Mouse (Mus musculus) neural tube, embryonic 11.5 days (tissue): ENCODE data around the gene Tinag. TPM values are rescaled to one million over a fixed set of nuclear protein-coding genes. Genes with fewer than 3 reads are reported as not detected.

Experiments
- ATAC-seq: fragments of 200-750 bp; cut with Nextera tagmentation; 2 replicates; pipeline ENCODE4 v1.8.0; 2017; ENCODE audit warnings: moderate number of reproducible peaks, mild to moderate bottlenecking, moderate TSS enrichment, moderate library complexity; ENCODE audit not compliant: insufficient read depth, low FRiP score, low TSS enrichment
- DNase-seq: peaks from one replicate; pipeline ENCODE4 v3.0.0-alpha.2; 2015; ENCODE audit warnings: low spot score
- H3K27ac ChIP-seq: fragments of 300-500 bp; sonication (generic); 2 replicates; pipeline ENCODE4 v1.5.1; 2014; ENCODE audit warnings: low read depth, mild to moderate bottlenecking, low read length
- H3K27me3 ChIP-seq: fragments of 300-500 bp; sonication (generic); 2 replicates; pipeline ENCODE4 v1.6.1; 2014; ENCODE audit warnings: mild to moderate bottlenecking, low read length, mixed read lengths; ENCODE audit not compliant: control insufficient read depth, insufficient read depth
- H3K36me3 ChIP-seq: fragments of 300-500 bp; sonication (generic); 2 replicates; pipeline ENCODE4 v1.6.1; 2014; ENCODE audit warnings: mild to moderate bottlenecking, low read length, moderate library complexity, mixed read lengths; ENCODE audit not compliant: control insufficient read depth, insufficient read depth
- H3K4me1 ChIP-seq: fragments of 300-500 bp; sonication (generic); 2 replicates; pipeline ENCODE4 v1.6.1; 2014; ENCODE audit warnings: low read length, mixed read lengths; ENCODE audit not compliant: control insufficient read depth, insufficient read depth
- H3K4me2 ChIP-seq: fragments of 300-500 bp; sonication (generic); 2 replicates; pipeline ENCODE4 v1.6.1; 2014; ENCODE audit warnings: low read depth, mild to moderate bottlenecking, moderate library complexity
- H3K4me3 ChIP-seq: fragments of 300-500 bp; sonication (generic); 2 replicates; pipeline ENCODE4 v1.5.1; 2014; ENCODE audit warnings: low read depth, low read length
- H3K9ac ChIP-seq: fragments of 300-500 bp; sonication (generic); 2 replicates; pipeline ENCODE4 v1.6.1; 2014; ENCODE audit warnings: mild to moderate bottlenecking, low read length
- H3K9me3 ChIP-seq: fragments of 300-500 bp; sonication (generic); 2 replicates; pipeline ENCODE4 v1.6.1; 2016; ENCODE audit warnings: low read length; ENCODE audit not compliant: control insufficient read depth
- WGBS: fragments of 180-500 bp; shearing (Covaris S2); extraction: QIAGEN DNeasy Blood & Tissue Kit; methylation state at CpG from one replicate; pipeline ENCODE4 v1.1.7; 2014; 5-methylcytosine and 5-hydroxymethylcytosine counted together
- polyA plus RNA-seq: library from polyadenylated mRNA; unstranded; fragments of >200 nt; fragmentation: Nextera tagmentation; extraction: Ambion mirVana; gene quantifications from 2 replicates; pipeline ENCODE4 v1.2.1, GENCODE M21; 2014

The Tinag gene
- polyA plus RNA-seq, 1 experiment from 2014 or later, result 0.17 TPM

DNA sequence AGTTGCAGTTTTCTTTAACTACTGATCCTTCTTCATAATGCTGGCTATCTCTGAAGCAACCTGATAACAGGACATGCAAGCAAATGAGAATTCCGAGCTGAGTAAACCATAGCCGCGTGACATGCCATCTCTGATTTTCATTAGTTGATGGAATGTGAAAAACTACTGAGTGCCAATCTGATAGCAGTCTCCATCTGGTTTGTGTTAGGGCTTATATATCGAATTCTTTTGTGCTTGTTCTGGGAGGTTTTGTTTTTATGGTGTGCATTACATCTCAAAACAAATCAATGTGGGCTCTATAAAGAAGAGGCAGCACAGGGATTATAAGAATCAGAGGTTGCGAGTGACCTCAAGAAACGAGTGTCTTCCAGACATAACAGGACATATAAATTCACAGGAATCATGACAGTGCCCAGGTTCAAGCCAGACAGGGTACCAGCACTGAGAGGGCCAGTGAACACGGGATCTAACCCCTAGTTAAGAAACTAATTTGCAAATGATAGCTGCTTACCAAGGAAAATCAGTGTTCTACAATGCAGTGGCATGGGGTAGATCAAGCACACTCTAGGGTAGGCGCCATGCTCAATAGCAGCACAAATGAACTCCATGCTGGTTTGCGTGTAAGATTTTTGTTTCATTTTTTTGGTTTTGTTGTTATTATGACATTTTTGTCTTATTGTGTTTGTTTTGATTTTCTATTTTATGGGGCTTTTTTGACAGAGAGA, 13.0 kb downstream of the Tinag start:
- Histone ChIP-seq H3K4me2 (no peak overlapping the region), H3K27ac (no peak overlapping the region), H3K27me3 (no peaks in the 10 kb centered on the region), H3K4me1 (no peaks in the 10 kb centered on the region), H3K36me3 (no peaks in the 10 kb centered on the region), H3K9me3 (no peaks in the 10 kb centered on the region), H3K9ac (no peak overlapping the region), H3K4me3 (no peak overlapping the region)
- 68% methylated on average over 9 of the region's 9 CpGs for WGBS
- DNase-seq (no peak), ATAC-seq (no peak)

DNA sequence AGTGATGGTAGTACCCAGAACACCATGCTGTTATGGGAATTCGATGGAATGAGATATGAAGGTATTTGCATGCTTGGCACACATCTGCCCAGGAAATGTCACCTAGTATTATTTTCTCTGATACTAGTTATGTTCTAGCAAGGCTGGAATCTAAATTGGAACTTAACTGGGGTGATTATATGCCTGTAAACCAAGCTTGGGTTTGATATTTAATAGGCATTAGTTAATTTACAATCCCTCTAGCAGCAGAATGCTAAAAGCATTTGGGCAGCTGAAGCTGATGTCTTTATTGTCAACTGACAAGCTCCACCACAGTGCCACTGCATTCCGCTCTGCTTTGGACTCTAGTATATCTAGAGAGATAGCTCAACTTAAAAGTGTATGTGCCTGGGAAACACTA, 20.3 kb downstream of the Tinag start:
- no peaks in the 10 kb centered on the region for H3K27me3 ChIP-seq
- no peak for DNase-seq
- no peaks in the 10 kb centered on the region for H3K9me3 ChIP-seq
- no peak overlapping the region for H3K4me3 ChIP-seq
- H3K36me3 ChIP-seq, result no peaks in the 10 kb centered on the region
- no peak overlapping the region for H3K9ac ChIP-seq
- no peak for ATAC-seq
- WGBS, result 89% methylated on average over 2 of the region's 2 CpGs
- H3K27ac ChIP-seq, result no peak overlapping the region
- H3K4me1 ChIP-seq, result no peaks in the 10 kb centered on the region
- no peak overlapping the region for H3K4me2 ChIP-seq

DNA sequence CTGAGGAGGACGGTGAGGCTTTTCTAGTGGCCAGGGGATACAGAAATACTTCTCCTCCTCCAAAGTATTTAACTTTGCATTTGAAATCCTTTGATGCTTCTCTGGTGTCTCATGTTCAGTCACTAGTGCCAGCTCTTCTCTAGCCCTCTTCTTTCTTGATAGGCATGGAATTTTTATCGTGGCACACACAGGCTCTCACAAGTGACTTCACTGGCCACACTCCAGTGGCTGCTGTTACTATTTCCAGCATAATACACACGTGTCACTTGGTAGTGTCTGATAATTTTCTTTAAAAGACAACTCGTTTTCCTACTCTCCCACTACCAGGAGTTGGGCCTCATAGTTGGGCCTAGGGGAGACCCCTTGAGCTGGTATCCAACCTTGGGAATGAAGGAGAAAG, 26.7 kb downstream of the Tinag start:
- no peak overlapping the region for H3K4me3 ChIP-seq
- ATAC-seq, result no peak
- no peak overlapping the region for H3K27ac ChIP-seq
- H3K9ac ChIP-seq, result no peak overlapping the region
- no peaks in the 10 kb centered on the region for H3K36me3 ChIP-seq
- no peak for DNase-seq
- H3K9me3 ChIP-seq, result no peaks in the 10 kb centered on the region
- 84% methylated on average over 4 of the region's 4 CpGs for WGBS
- no peaks in the 10 kb centered on the region for H3K4me1 ChIP-seq
- no peak overlapping the region for H3K4me2 ChIP-seq
- no peaks in the 10 kb centered on the region for H3K27me3 ChIP-seq

DNA sequence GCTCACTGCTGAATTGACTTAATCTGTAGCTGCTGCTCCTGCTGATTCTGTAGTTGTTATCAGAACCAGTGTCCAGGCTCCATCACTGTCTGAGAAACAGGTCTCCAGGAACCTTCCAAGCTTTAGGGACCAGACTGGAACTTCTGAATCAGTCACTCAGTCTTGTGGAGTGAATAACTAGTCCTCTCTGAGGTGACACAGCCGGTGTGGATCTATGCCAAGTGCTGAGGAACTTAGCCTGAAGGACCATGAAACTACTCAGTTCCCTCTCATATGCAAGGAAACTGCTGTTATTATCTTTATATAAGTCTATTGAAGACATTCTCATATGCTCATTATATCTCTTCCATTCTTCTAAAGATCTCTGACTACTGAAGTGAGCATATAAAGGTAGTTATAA, 49.6 kb downstream of the Tinag start:
- no peaks in the 10 kb centered on the region for H3K9me3 ChIP-seq
- H3K4me2 ChIP-seq, result no peak overlapping the region
- H3K36me3 ChIP-seq, result no peaks in the 10 kb centered on the region
- H3K27ac ChIP-seq, result no peak overlapping the region
- H3K27me3 ChIP-seq, result no peaks in the 10 kb centered on the region
- 87% methylated on average over 1 of the region's 1 CpGs for WGBS
- no peak for DNase-seq
- ATAC-seq, result no peak
- H3K4me1 ChIP-seq, result no peaks in the 10 kb centered on the region
- no peak overlapping the region for H3K9ac ChIP-seq
- no peak overlapping the region for H3K4me3 ChIP-seq

DNA sequence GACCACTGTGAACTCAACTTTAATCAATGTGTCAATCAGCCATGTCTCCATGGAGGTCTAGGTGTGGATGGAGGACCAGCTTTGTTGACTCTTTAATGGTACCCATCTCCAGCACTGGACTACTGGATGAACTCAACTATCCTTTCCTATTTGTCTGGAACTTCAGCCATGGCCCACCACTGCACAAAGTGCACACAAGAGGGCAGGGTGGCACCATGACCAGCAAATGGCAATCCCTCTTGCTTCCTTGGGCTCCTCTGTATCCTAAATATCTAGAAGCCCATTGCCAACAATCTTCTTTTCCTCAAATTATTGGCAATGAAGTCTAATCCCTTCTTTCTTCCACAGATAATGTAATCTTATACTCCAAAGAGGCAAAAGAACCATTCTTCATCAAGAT, 55.6 kb downstream of the Tinag start:
- Histone ChIP-seq H3K4me3 (no peak overlapping the region), H3K36me3 (no peaks in the 10 kb centered on the region), H3K4me2 (no peak overlapping the region), H3K4me1 (no peaks in the 10 kb centered on the region), H3K27me3 (no peaks in the 10 kb centered on the region), H3K9me3 (no peaks in the 10 kb centered on the region), H3K9ac (no peak overlapping the region), H3K27ac (no peak overlapping the region)
- ATAC-seq (no peak), DNase-seq (no peak)

DNA sequence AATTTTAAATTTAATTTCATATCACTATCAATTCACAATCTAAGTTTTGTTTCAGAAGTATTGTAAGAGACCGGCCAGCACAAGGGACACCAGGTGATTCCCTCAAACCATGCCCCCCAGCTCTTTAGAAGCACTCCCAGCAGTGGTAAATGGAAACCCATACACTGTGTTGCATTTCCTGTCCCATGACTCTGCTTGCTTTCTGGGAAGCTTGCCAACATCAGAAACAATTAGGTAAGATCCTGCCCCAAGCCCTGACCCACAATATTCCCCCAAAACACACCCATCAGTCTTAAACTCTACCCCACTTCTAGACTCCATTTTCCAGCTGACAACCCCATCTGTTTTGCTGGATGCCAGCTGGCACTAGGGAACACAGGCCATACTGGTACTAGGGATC, 110.8 kb downstream of the Tinag start:
- Histone ChIP-seq H3K27ac (no peak overlapping the region), H3K4me1 (no peaks in the 10 kb centered on the region), H3K4me2 (no peak overlapping the region), H3K36me3 (no peaks in the 10 kb centered on the region), H3K4me3 (no peak overlapping the region), H3K27me3 (no peaks in the 10 kb centered on the region), H3K9me3 (no peaks in the 10 kb centered on the region), H3K9ac (no peak overlapping the region)
- ATAC-seq (no peak), DNase-seq (no peak)
- WGBS, result 90% methylated on average over 1 of the region's 1 CpGs

DNA sequence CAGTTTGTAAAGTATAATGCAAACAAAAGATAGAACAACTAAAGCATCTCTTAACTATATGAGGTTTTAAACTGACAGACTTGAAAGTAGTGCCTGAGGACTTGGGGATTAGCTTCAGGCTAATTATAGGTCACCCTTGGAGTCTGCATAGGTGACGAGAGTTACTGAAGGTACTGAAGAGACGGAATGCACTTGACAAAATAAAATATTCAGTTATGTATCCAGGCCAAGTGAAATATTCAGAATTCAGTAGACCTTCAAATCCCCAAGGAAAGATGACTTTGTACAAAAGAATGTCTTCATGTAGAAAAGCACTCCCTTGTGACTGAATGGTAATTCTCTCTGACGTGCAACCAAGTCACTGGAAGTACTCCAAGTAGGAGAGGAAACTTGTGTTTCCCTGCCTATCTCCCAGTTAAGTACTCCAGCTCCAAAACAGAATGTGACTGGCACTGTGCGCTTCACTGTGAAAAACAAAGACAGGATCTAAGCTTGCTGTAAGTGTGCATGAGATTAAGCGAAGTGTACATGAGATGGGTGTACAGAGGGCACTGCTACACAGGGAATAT, 130.4 kb downstream of the Tinag start:
- no peak overlapping the region for H3K4me3 ChIP-seq
- no peak overlapping the region for H3K4me2 ChIP-seq
- DNase-seq (no peak), ATAC-seq (no peak)
- no peaks in the 10 kb centered on the region for H3K4me1 ChIP-seq
- H3K27ac ChIP-seq, result no peak overlapping the region
- WGBS, result 95% methylated on average over 5 of the region's 5 CpGs
- H3K9ac ChIP-seq, result no peak overlapping the region
- no peaks in the 10 kb centered on the region for H3K27me3 ChIP-seq
- no peaks in the 10 kb centered on the region for H3K36me3 ChIP-seq
- H3K9me3 ChIP-seq, result no peaks in the 10 kb centered on the region
